7 mouse cellular contexts compared by ENCODE assay signal in the genomic region with DNA sequence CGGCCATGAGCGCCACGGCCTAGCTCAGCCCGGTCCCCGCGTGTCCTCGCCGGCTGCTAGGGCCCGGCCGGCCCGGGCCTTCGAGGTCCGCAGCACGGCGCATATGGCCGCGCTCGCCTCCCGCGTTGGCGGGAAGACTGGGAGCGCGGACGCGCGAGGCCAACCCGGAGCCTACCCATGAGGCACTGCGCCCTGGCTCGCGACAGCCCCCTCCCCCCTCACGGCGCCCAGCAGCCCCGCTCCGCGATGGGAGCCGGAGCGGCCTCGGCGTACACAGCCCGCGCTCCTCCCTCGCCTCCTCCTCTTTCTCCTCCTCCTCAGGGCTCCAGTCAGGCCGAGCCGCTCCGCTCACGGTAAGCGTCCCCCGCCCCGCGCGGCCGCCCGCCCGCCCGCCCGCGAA. TPM values are rescaled to one million over a fixed set of nuclear protein-coding genes. Genes with fewer than 3 reads are reported as not detected.
DNase-seq lines count a peak whose midpoint lies in the region; ATAC-seq lines count a peak whose summit lies in the region.

TSS of gene Zfp280d (plus strand) at position 184 of the 400 bp plus-strand sequence.

- no peaks in the 10 kb centered on the region for H3K36me3 ChIP-seq in embryonic facial prominence, embryonic 10.5 days (replicated peaks)
- H3K36me3 ChIP-seq in limb, embryonic 10.5 days: peaks cover 3% of the 10 kb centered on the region; the same call in 1 of the 2 replicates
- no peaks in the 10 kb centered on the region for H3K36me3 ChIP-seq in midbrain, embryonic 13.5 days

- peaks cover 16% of the 10 kb centered on the region for H3K4me1 ChIP-seq in embryonic facial prominence, embryonic 10.5 days
- H3K4me1 ChIP-seq in limb, embryonic 10.5 days: peaks cover 17% of the 10 kb centered on the region
- H3K4me1 ChIP-seq in midbrain, embryonic 13.5 days (replicated peaks): peaks cover 21% of the 10 kb centered on the region

- WGBS in embryonic facial prominence, embryonic 10.5 days: 1% methylated on average over 49 of the region's 57 CpGs
- 1% methylated on average over 54 of the region's 57 CpGs for WGBS in limb, embryonic 10.5 days
- WGBS in midbrain, embryonic 13.5 days: under 1% methylated on average over 49 of the region's 57 CpGs

- ATAC-seq in granulocyte monocyte progenitor cell, adult 5-6 weeks (replicated peaks; ENCODE audit: poor library complexity, severe bottlenecking): peak; percentile 99
- peak; percentile 99 for ATAC-seq in midbrain, embryonic 13.5 days

- peak within 1 kb of the TSS; percentile 90 for H3K9ac ChIP-seq in midbrain, embryonic 13.5 days (replicated peaks)

- H3K4me2 ChIP-seq in midbrain, embryonic 13.5 days (replicated peaks): peak within 1 kb of the TSS; percentile 86

- DNase-seq in adrenal gland, postnatal 10 days: peak; percentile 95
- DNase-seq in embryonic facial prominence, embryonic 10.5 days (ENCODE audit: low spot score): peak; percentile 95
- peak; percentile 92 for DNase-seq in kidney, adult 11 months
- peak; percentile 92 for DNase-seq in limb, embryonic 10.5 days (ENCODE audit: low spot score)
- peak; percentile 79 for DNase-seq in spleen, adult 12 weeks (ENCODE audit: low spot score)

- peaks cover 5% of the 10 kb centered on the region; the same call in 1 of the 2 replicates for H3K9me3 ChIP-seq in embryonic facial prominence, embryonic 10.5 days
- no peaks in the 10 kb centered on the region; the same call in 1 of the 2 replicates for H3K9me3 ChIP-seq in limb, embryonic 10.5 days (replicated peaks)
- H3K9me3 ChIP-seq in midbrain, embryonic 13.5 days: no peaks in the 10 kb centered on the region

- H3K4me3 ChIP-seq in embryonic facial prominence, embryonic 10.5 days: peak within 1 kb of the TSS; percentile 81
- peak within 1 kb of the TSS; percentile 77 for H3K4me3 ChIP-seq in limb, embryonic 10.5 days
- H3K4me3 ChIP-seq in midbrain, embryonic 13.5 days (replicated peaks): peak within 1 kb of the TSS; percentile 67

- peak within 1 kb of the TSS; percentile 99 for H3K27ac ChIP-seq in embryonic facial prominence, embryonic 10.5 days (replicated peaks)
- peak within 1 kb of the TSS; percentile 99 for H3K27ac ChIP-seq in limb, embryonic 10.5 days
- H3K27ac ChIP-seq in midbrain, embryonic 13.5 days: peak within 1 kb of the TSS; percentile 99

- no peaks in the 10 kb centered on the region for H3K27me3 ChIP-seq in embryonic facial prominence, embryonic 10.5 days (replicated peaks; ENCODE audit: low read depth, poor library complexity, severe bottlenecking)
- no peaks in the 10 kb centered on the region for H3K27me3 ChIP-seq in limb, embryonic 10.5 days (ENCODE audit: low read depth, poor library complexity, severe bottlenecking)
- H3K27me3 ChIP-seq in midbrain, embryonic 13.5 days: no peaks in the 10 kb centered on the region

RNA-seq across cellular contexts. Expression of gene Zfp280d, which starts in this region (rescaled TPM):
- 10 to 100 TPM; 27.6 to 46.9 TPM for total RNA-seq in adrenal gland, postnatal 10 days (2021)
- polyA plus RNA-seq in embryonic facial prominence, embryonic 10.5 days (2016; fragmentation: Nextera tagmentation; extraction: Ambion mirVana): 50.3 and 53.0 TPM in 2 replicates
- 46.4 and 78.8 TPM in 2 replicates for total RNA-seq in granulocyte monocyte progenitor cell, adult 5-6 weeks (2014; fragmentation: Nextera tagmentation)
- total RNA-seq in granulocyte monocyte progenitor cell, adult 5-6 weeks (2017): 48.8 and 50.6 TPM in 2 replicates
- polyA plus RNA-seq in limb, embryonic 10.5 days (2016; fragmentation: Nextera tagmentation; extraction: Ambion mirVana): 43.2 and 51.8 TPM in 2 replicates
- polyA plus RNA-seq in midbrain, embryonic 13.5 days (2015; fragmentation: Nextera tagmentation; extraction: Ambion mirVana): 50.6 and 53.7 TPM in 2 replicates

Comparison
In these comparisons a context has a peak if more than half of its experiments do, and no peak if none do; other contexts are left out.
1. Peak in every context shown above with its lines: DNase-seq, ATAC-seq, H3K4me3 ChIP-seq and H3K27ac ChIP-seq.